Mouse (Mus musculus) spleen, postnatal 4 days (tissue): Measurements from ENCODE around the gene Tmem54.

Experiments
- DNase-seq, 2 experiments: peaks; one replicate each; pipeline ENCODE4 v3.0.0; 2022; ENCODE audit warnings: low spot score in 2 of 2

Gene Tmem54

GRCm38 (mm10) chr4:129097006-129097405 lies 8.3 kb upstream of the Tmem54 start:
- DNase-seq = no peak

GRCm38 (mm10) chr4:129102133-129102829 lies 3.1 kb upstream of the Tmem54 start:
- DNase-seq = no peak

GRCm38 (mm10) chr4:129106073-129106472 lies 725 bp downstream of the Tmem54 start:
- DNase-seq = no peak

GRCm38 (mm10) chr4:129107348-129107899 lies 2.1 kb downstream of the Tmem54 start:
- no peak for DNase-seq

GRCm38 (mm10) chr4:129108624-129109023 lies 3.3 kb downstream of the Tmem54 start:
- DNase-seq = no peak

GRCm38 (mm10) chr4:129110804-129111203 lies 5.5 kb downstream of the Tmem54 start:
- DNase-seq = no peak

- no peak for DNase-seq
Observed at GRCm38 (mm10) chr4:129111350-129111749, 6.0 kb downstream of the Tmem54 start.

GRCm38 (mm10) chr4:129112231-129112630 lies 6.9 kb downstream of the Tmem54 start:
- no peak for DNase-seq

- DNase-seq = peak; percentile 70 to 88
Observed at GRCm38 (mm10) chr4:129113083-129113988, 8.0 kb downstream of the Tmem54 start.

- no peak for DNase-seq
Observed at GRCm38 (mm10) chr4:129116703-129117102, 11.4 kb downstream of the Tmem54 start.

GRCm38 (mm10) chr4:129117720-129118510 lies 12.6 kb downstream of the Tmem54 start:
- no peak for DNase-seq

- DNase-seq = no peak
Observed at GRCm38 (mm10) chr4:129119708-129120107, 14.4 kb downstream of the Tmem54 start.

- peak; percentile 62 to 87 for DNase-seq
Observed at GRCm38 (mm10) chr4:129120520-129121445, 15.4 kb downstream of the Tmem54 start.

- DNase-seq = no peak
Observed at GRCm38 (mm10) chr4:129121569-129122086, 16.3 kb downstream of the Tmem54 start, which contains the start of gene Hpca. Gene Hpca (minus strand): TSS chr4:129122036.

- DNase-seq = no peak
Observed at GRCm38 (mm10) chr4:129122107-129122506, 16.8 kb downstream of the Tmem54 start.

GRCm38 (mm10) chr4:129122719-129123118 lies 17.4 kb downstream of the Tmem54 start:
- no peak for DNase-seq

- no peak for DNase-seq
Observed at GRCm38 (mm10) chr4:129124652-129125146, 19.4 kb downstream of the Tmem54 start.

GRCm38 (mm10) chr4:129125736-129126451 lies 20.5 kb downstream of the Tmem54 start:
- DNase-seq = no peak

GRCm38 (mm10) chr4:129128582-129129338 lies 23.4 kb downstream of the Tmem54 start:
- DNase-seq = no peak
